Mouse (Mus musculus) frontal cortex, postnatal 25 days (tissue): ENCODE results near the gene Otp.

Experiments used
- DNase-seq, 2 experiments: peaks; one replicate each; pipeline ENCODE4 v3.0.0; 2022; ENCODE audit warnings: low spot score in 2 of 2

Gene Otp

GRCm38 (mm10) chr13:94875396-94875880, at the start of gene Otp:
Gene Otp, plus strand, starts transcription at chr13:94875602.
- no peak for DNase-seq

- DNase-seq, result no peak
Measured at GRCm38 (mm10) chr13:94826389-94826788, 49.0 kb upstream of the Otp start.

DNA sequence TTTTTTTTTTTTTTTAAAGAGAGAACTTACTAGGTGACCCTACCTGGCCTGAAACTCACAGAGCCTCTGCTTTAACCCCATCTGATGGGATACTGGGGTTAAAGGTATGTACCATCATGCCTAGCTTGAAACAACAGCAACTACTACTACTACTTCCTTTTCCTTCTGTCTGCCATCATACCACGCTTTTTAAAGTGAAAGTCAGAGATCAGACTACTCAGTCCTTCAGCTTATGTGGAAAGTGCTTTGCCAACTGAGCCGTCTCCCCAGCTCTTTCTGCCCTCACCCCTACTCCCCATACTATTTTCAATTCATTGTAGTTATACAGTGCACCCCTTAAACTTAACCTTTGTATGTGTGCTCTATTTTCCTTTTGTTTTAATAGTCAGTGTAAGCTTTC, 48.4 kb upstream of the Otp start:
- no peak for DNase-seq

DNA sequence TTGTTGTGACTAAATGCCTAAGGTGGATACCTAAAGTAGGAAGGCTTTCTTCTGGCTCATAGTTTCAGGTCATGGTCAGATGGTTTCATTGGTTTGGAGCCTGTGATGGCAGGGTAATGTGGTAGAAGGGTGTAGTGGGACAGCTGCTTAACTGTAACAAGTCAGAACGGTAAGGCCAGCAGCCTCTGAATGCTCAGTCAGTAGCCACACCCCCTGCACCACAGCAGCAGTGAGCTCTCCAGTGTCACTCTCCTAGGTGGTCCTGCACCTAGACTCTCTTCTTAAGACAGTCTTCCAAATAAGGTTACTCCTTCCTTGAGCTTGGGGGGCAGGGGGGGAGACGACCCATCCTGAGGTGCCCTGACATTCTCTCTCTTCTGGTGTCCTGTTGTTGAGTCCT, 47.6 kb upstream of the Otp start:
- DNase-seq, result no peak

GRCm38 (mm10) chr13:94838047-94838720, 37.2 kb upstream of the Otp start:
- no peak for DNase-seq

DNA sequence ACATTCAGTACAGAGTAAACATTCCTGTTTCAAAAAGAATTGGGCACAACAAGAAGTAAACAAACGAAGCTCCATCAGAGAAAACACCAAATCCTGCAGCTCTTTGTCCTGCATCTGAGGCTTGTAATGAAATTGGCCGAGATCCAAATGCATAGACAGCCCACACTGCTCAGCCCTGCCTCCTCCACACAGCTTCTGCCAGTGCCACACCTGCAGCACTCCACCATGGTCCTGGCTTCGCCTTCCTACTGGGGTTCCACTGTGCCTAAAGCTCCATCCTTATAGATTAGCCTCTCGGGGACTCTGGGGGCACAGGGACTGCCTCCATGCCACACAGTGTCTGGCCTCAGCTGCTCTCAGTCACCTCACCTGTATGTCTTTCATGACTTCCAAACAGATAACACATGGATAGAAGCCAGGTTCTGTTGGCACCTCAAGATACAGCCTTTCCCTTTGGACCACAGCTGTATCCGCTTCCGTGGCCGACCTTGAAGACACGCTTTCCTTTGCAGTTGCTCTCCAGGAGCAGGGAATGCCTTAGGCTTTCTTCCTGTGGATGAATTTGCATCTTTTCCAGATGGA, 36.6 kb upstream of the Otp start:
- DNase-seq, result no peak

- no peak for DNase-seq
Measured at GRCm38 (mm10) chr13:94843236-94843635, 32.2 kb upstream of the Otp start.

DNA sequence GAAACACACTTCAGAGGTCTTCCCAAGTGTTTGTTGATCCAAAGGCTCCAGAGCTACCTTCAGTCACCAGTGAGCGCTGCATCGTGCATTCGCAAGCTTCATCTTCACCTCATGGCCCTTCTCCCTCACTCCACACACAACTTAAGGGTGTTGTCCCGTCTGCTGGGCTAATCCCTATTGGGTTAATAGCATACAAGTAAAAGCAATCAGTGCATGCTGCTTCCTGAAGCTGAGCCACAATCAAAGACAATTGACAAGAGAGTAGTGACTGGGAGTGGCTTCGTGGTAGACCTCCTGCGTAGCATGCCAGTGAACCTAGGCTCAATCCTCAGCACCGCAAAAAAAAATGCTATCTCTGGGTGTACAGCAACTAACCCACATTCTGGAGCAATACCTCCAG, 27.5 kb upstream of the Otp start:
- DNase-seq, result no peak

DNA sequence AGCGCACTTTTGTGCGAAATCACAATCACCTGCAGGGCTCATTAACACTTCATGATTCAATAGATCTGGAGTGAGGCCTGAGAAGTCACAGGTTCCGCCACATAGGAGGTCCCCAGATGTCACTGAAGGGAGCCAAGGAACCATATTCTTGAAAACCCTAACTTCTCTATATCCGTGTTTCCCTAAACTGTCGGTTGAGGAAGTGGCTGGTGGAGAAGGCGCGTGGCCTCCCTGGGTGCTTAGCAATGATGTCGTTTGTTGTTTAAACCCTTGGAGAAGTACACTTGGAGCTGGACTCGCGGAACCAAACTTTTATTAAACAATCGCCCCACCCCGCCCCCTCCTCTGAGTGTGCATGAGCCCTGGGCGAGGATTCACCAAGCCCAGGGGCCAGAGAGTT, 26.1 kb upstream of the Otp start:
- DNase-seq, result no peak

DNA sequence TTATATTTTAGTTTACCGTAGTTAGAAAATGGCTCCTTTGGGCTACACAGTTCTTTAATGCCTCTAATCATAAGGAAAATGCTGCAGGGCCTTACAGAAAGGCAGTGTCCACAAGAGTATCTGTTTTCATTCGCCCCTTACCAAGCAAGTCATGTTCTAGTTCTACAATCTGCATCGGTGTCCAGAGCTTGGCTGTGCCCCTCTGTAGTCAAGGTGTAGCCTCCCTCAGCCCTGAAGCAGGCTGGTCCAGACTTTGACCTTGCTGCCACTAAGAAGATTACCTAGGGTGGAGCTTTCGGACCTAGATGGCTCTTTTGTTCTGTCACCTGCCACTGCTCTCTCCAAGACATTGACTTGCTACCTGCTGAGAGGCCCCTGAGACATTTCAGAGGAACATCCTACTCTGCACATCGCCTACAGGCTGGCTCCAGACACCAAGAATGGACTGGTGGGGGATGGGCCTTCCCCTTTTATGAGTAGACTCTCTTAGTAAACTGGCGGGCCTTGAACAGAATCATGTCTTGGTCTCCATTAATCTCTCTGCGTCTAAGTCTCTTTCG, 17.3 kb upstream of the Otp start:
- no peak for DNase-seq

- no peak for DNase-seq
Measured at GRCm38 (mm10) chr13:94859256-94859655, 16.1 kb upstream of the Otp start.

- no peak for DNase-seq
Measured at GRCm38 (mm10) chr13:94862491-94863230, 12.7 kb upstream of the Otp start.

DNA sequence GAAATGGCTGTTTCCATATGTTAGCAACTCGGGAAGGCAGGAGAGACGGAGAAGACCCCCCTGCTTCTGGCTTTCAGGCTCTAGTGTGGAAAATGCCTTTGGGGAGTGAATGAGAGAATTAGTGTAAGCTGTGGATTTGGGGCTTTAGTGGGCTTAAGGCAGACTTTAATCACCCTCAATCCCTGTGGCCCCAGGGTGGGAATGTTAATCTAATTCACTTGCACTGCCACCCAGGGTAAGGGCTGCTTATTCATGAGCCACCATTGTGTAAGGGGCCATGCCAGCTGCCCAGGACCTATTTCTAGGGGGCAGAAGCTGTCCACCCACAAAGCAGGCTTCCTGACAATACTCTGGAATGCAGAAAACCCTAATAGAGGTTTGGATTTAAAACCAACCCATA, 8.5 kb upstream of the Otp start:
- no peak for DNase-seq

- DNase-seq, result no peak
Measured at GRCm38 (mm10) chr13:94867772-94868171, 7.6 kb upstream of the Otp start.

DNA sequence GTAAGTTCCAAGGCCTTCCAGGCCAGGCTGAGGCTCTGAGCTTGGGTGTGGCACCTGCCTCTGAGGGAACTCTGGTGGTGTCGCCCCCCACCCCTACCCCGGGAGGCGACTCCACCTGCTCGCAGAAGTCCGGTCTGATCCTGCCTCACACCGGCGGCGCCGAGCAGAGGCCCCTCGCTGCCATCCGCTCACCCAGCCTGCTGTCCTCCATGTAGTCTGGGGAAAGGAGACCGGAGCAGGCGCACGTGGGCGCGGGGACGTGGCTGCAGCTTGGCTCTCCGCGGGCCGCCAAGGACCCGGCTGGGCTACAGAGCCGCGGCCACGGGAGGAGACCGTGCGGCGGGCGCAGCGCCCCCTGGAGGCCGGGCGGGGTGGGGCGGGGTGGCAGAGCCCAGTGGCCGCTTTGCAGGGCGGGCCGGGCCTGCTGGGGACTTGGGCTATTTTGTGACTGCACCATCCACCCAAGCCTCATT, 6.9 kb upstream of the Otp start:
- no peak for DNase-seq

DNA sequence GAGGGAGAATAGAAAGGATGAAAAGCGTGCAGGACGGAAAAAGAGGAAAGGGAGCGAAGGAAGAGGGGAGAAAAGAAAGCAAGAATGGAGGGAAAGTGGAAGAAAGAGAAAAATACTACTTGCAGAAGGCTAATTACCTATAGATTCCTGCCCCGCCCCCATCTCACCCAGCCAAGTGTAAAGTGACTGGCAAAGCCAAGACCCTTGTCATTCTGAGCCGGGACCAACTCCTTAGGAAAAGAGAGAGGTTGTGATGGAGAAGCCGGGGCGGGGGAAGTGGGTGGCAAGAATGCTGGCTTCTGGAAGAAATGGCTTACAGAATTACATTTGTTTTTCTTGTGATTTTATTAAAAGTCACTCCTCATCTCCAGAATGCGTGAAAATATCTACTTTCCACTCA, 5.9 kb upstream of the Otp start:
- no peak for DNase-seq

- no peak for DNase-seq
Measured at GRCm38 (mm10) chr13:94870071-94870460, 5.3 kb upstream of the Otp start.

- no peak for DNase-seq
Measured at GRCm38 (mm10) chr13:94870461-94871186, 4.8 kb upstream of the Otp start.

- no peak for DNase-seq
Measured at GRCm38 (mm10) chr13:94871806-94872320, 3.5 kb upstream of the Otp start.

DNA sequence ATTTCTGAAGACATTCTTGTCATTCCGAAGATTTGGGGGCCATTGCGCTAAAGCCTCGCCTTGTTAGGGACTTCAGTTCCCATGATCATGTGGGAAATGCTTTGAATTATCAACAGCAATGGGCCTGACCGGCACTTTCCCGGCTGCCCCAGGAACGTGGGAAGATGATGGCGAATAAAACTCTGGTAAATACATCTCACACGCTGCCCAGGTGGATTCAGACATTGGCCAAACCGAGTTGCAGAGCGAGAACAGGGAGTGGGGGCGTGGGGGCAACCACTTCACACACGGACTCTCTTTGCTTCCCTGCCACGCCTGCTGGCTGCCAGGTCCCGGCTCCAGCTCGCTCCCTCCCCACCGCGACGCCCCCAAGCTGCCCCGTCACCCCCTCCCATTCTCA, 3.0 kb upstream of the Otp start:
- no peak for DNase-seq

DNA sequence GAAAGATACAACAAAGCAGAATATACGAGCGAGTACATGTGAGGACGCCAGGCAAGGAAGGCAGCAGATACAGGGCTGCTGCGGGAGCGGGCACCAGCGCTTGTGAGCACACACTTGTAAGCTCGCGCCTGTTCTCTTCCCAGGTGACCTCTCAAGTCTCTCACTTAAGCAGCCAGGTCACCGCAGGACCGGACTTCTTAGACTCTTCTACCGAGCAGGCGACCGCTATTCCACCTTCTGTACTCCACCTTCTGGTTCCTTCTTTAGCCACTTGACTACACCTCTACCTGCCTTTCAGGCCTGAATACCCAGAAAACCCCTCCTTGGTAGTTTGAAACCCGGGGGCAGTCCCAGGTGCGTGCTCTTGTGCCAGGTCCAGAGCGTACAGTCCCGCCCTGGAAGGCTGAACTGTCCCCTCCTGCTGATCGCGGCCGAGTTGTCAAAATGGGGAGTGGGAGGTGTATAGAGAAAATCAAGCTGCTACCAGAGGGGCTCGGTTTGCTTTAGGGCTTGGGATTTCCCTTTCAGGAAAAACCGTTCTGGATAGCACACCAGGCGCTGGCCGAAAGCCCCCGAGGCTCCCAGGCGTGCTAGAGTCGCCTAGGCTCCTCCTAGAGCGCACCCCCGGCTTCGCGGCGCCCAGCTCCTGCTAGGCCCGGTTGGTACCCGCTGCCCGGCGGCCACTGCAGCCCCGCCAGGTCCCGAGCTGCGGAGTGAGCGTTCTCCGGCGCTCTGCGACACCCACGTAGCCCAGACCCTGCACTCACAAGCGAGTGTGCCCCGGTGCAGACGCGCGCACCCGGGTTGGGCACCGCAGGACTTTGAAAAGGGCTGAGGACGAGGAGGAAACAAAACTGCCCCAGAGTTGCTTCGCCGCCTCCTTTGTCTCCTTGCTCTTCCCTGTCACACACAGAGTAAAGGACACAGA, 2.0 kb upstream of the Otp start:
- no peak for DNase-seq
